Mouse (Mus musculus): Measurements from ENCODE around the gene Gldc. TPM values are rescaled to one million over a fixed set of nuclear protein-coding genes. Genes with fewer than 3 reads are reported as not detected.

The Gldc gene
- polyA plus RNA-seq, 1 experiment: not detected

- Histone ChIP-seq H3K4me3 (replicated peaks) (no peak overlapping the region), H3K27me3 (replicated peaks) (peaks cover 2% of the 10 kb centered on the region), H3K4me1 (no peaks in the 10 kb centered on the region), H3K36me3 (replicated peaks; ENCODE audit: low read length) (no peaks in the 10 kb centered on the region), H3K9me3 (no peaks in the 10 kb centered on the region)
- TF ChIP-seq GATA1 (IDR thresholded peaks at IDR 0.05; ENCODE audit: borderline replicate concordance, low read length) (no peak), FLI1 (IDR thresholded peaks at IDR 0.05; ENCODE audit: low read length) (no peak)
Measured at GRCm38 (mm10) chr19:30162808-30163207, 12.4 kb downstream of the Gldc start.

GRCm38 (mm10) chr19:30160021-30160420 lies 15.2 kb downstream of the Gldc start:
- Histone ChIP-seq H3K27me3 (replicated peaks) (peaks cover 2% of the 10 kb centered on the region), H3K36me3 (replicated peaks; ENCODE audit: low read length) (no peaks in the 10 kb centered on the region), H3K4me3 (replicated peaks) (no peak overlapping the region), H3K9me3 (no peaks in the 10 kb centered on the region), H3K4me1 (no peaks in the 10 kb centered on the region)
- TF ChIP-seq FLI1 (IDR thresholded peaks at IDR 0.05; ENCODE audit: low read length) (no peak), GATA1 (IDR thresholded peaks at IDR 0.05; ENCODE audit: borderline replicate concordance, low read length) (no peak)

GRCm38 (mm10) chr19:30158189-30158588 lies 17.0 kb downstream of the Gldc start:
- Histone ChIP-seq H3K9me3 (no peaks in the 10 kb centered on the region), H3K4me3 (replicated peaks) (no peak overlapping the region), H3K4me1 (no peaks in the 10 kb centered on the region), H3K36me3 (replicated peaks; ENCODE audit: low read length) (no peaks in the 10 kb centered on the region), H3K27me3 (replicated peaks) (peaks cover under 1% of the 10 kb centered on the region)
- TF ChIP-seq GATA1 (IDR thresholded peaks at IDR 0.05; ENCODE audit: borderline replicate concordance, low read length): no peak
- TF ChIP-seq FLI1 (IDR thresholded peaks at IDR 0.05; ENCODE audit: low read length): no peak

- Histone ChIP-seq H3K27me3 (replicated peaks) (peaks cover 2% of the 10 kb centered on the region), H3K4me3 (replicated peaks) (no peak overlapping the region), H3K36me3 (replicated peaks; ENCODE audit: low read length) (no peaks in the 10 kb centered on the region), H3K4me1 (no peaks in the 10 kb centered on the region), H3K9me3 (no peaks in the 10 kb centered on the region)
- TF ChIP-seq FLI1 (IDR thresholded peaks at IDR 0.05; ENCODE audit: low read length) (no peak), GATA1 (IDR thresholded peaks at IDR 0.05; ENCODE audit: borderline replicate concordance, low read length) (no peak)
Measured at GRCm38 (mm10) chr19:30157031-30157687, 18.1 kb downstream of the Gldc start.

- no peaks in the 10 kb centered on the region for H3K9me3 ChIP-seq
- no peak overlapping the region for H3K4me3 ChIP-seq (replicated peaks)
- H3K36me3 ChIP-seq (replicated peaks; ENCODE audit: low read length): no peaks in the 10 kb centered on the region
- H3K4me1 ChIP-seq: no peaks in the 10 kb centered on the region
- H3K27me3 ChIP-seq (replicated peaks): peaks cover 4% of the 10 kb centered on the region
- TF ChIP-seq FLI1 (IDR thresholded peaks at IDR 0.05; ENCODE audit: low read length): no peak
Measured at GRCm38 (mm10) chr19:30153729-30154128, 21.5 kb downstream of the Gldc start.

GRCm38 (mm10) chr19:30151290-30151689 lies 23.9 kb downstream of the Gldc start:
- H3K9me3 ChIP-seq: no peaks in the 10 kb centered on the region
- no peaks in the 10 kb centered on the region for H3K4me1 ChIP-seq
- TF ChIP-seq FLI1 (IDR thresholded peaks at IDR 0.05; ENCODE audit: low read length): no peak
- no peak for TF ChIP-seq GATA1 (IDR thresholded peaks at IDR 0.05; ENCODE audit: borderline replicate concordance, low read length)
- peaks cover 4% of the 10 kb centered on the region for H3K27me3 ChIP-seq (replicated peaks)
- no peaks in the 10 kb centered on the region for H3K36me3 ChIP-seq (replicated peaks; ENCODE audit: low read length)
- no peak overlapping the region for H3K4me3 ChIP-seq (replicated peaks)

- Histone ChIP-seq H3K9me3 (no peaks in the 10 kb centered on the region), H3K27me3 (replicated peaks) (peaks cover 4% of the 10 kb centered on the region), H3K4me1 (no peaks in the 10 kb centered on the region), H3K4me3 (replicated peaks) (no peak overlapping the region), H3K36me3 (replicated peaks; ENCODE audit: low read length) (no peaks in the 10 kb centered on the region)
- TF ChIP-seq GATA1 (IDR thresholded peaks at IDR 0.05; ENCODE audit: borderline replicate concordance, low read length) (no peak), FLI1 (IDR thresholded peaks at IDR 0.05; ENCODE audit: low read length) (no peak)
Measured at GRCm38 (mm10) chr19:30149238-30149805, 25.9 kb downstream of the Gldc start.

- Histone ChIP-seq H3K27me3 (replicated peaks) (peaks cover 2% of the 10 kb centered on the region), H3K4me1 (no peaks in the 10 kb centered on the region), H3K4me3 (replicated peaks) (no peak overlapping the region), H3K36me3 (replicated peaks; ENCODE audit: low read length) (no peaks in the 10 kb centered on the region), H3K9me3 (no peaks in the 10 kb centered on the region)
- TF ChIP-seq FLI1 (IDR thresholded peaks at IDR 0.05; ENCODE audit: low read length) (no peak), GATA1 (IDR thresholded peaks at IDR 0.05; ENCODE audit: borderline replicate concordance, low read length) (no peak)
Measured at GRCm38 (mm10) chr19:30147306-30147705, 27.9 kb downstream of the Gldc start.

GRCm38 (mm10) chr19:30146761-30147160 lies 28.5 kb downstream of the Gldc start:
- TF ChIP-seq FLI1 (IDR thresholded peaks at IDR 0.05; ENCODE audit: low read length): no peak
- TF ChIP-seq GATA1 (IDR thresholded peaks at IDR 0.05; ENCODE audit: borderline replicate concordance, low read length): no peak
- Histone ChIP-seq H3K9me3 (no peaks in the 10 kb centered on the region), H3K36me3 (replicated peaks; ENCODE audit: low read length) (no peaks in the 10 kb centered on the region), H3K4me1 (no peaks in the 10 kb centered on the region), H3K27me3 (replicated peaks) (peaks cover 1% of the 10 kb centered on the region), H3K4me3 (replicated peaks) (no peak overlapping the region)

GRCm38 (mm10) chr19:30145106-30145505 lies 30.1 kb downstream of the Gldc start:
- Histone ChIP-seq H3K36me3 (replicated peaks; ENCODE audit: low read length) (no peaks in the 10 kb centered on the region), H3K4me3 (replicated peaks) (no peak overlapping the region), H3K27me3 (replicated peaks) (no peaks in the 10 kb centered on the region), H3K4me1 (no peaks in the 10 kb centered on the region), H3K9me3 (no peaks in the 10 kb centered on the region)
- no peak for TF ChIP-seq FLI1 (IDR thresholded peaks at IDR 0.05; ENCODE audit: low read length)
- no peak for TF ChIP-seq GATA1 (IDR thresholded peaks at IDR 0.05; ENCODE audit: borderline replicate concordance, low read length)

Measured in megakaryocyte, embryonic 14.5 days (primary cell).